Mouse (Mus musculus) thymus, postnatal 10 days (tissue): Measurements from ENCODE around the gene Slmap.
A peak's percentile ranks its signal among the peaks of the same experiment; 100 is the strongest.
"Not testable (repeated sequence)": the region's sequence is repeated elsewhere in the genome, so short reads cannot be mapped to it uniquely, and the experiment has no call there.

Experiments used
- DNase-seq, 2 experiments: peaks; one replicate each; pipeline ENCODE4 v3.0.0; 2021; ENCODE audit warnings: low spot score in 2 of 2

Slmap gene

GRCm38 (mm10) chr14:26398508-26399160 lies 136.1 kb downstream of the Slmap start:
- DNase-seq: no peak

GRCm38 (mm10) chr14:26391866-26392265 lies 142.9 kb downstream of the Slmap start:
- DNase-seq: no peak

GRCm38 (mm10) chr14:26388961-26389360 lies 145.8 kb downstream of the Slmap start:
- DNase-seq: not testable (repeated sequence)

GRCm38 (mm10) chr14:26386999-26387398 lies 147.7 kb downstream of the Slmap start:
- DNase-seq: not testable (repeated sequence)

GRCm38 (mm10) chr14:26385659-26386058 lies 149.1 kb downstream of the Slmap start:
- DNase-seq: not testable (repeated sequence)

GRCm38 (mm10) chr14:26379071-26379470 lies 155.7 kb downstream of the Slmap start:
- DNase-seq: no peak

GRCm38 (mm10) chr14:26376652-26377051 lies 158.1 kb downstream of the Slmap start:
- peak; percentile 12 to 63 for DNase-seq
